In genomic region chr5:23042862-23043261, GRCm38 (mm10) we compare ENCODE assay signal across 23 mouse cellular contexts.
A peak's percentile ranks its signal among the peaks of the same experiment; 100 is the strongest.
DNase-seq lines count a peak whose midpoint lies in the region; ATAC-seq and TF ChIP-seq lines count a peak whose summit lies in the region.
"Had no signal": no experiment of that assay in that cellular context is flagged by ENCODE, and none has a peak within 500 bp of the region (broad histone marks: within the 10 kb centered on the region; RNA-seq: fewer than 3 reads in every experiment).

No protein-coding gene starts in this region.

- WGBS in hindbrain, embryonic 13.5 days = 73% methylated on average over 5 of the region's 5 CpGs
- 91% methylated on average over 5 of the region's 5 CpGs for WGBS in hindbrain, embryonic 10.5 days
- 70% methylated on average over 5 of the region's 5 CpGs for WGBS in midbrain, postnatal 0 days
- WGBS in midbrain, embryonic 14.5 days = 73% methylated on average over 5 of the region's 5 CpGs

- TF ChIP-seq CTCF in midbrain, postnatal 0 days (IDR thresholded peaks at IDR 0.05) = no peak

- H3K4me1 ChIP-seq in hindbrain, embryonic 13.5 days (replicated peaks) = peaks cover 7% of the 10 kb centered on the region; the same call in 1 of the 2 replicates
- H3K4me1 ChIP-seq in hindbrain, embryonic 10.5 days (replicated peaks) = peaks cover 3% of the 10 kb centered on the region; the same call in 1 of the 2 replicates
- H3K4me1 ChIP-seq in midbrain, postnatal 0 days (ENCODE audit: insufficient read depth, low read length) = no peaks in the 10 kb centered on the region; the same call in 1 of the 2 replicates
- no peaks in the 10 kb centered on the region for H3K4me1 ChIP-seq in midbrain, embryonic 14.5 days (ENCODE audit: control insufficient read depth, insufficient read depth, low read length)
- H3K4me1 ChIP-seq: embryonic facial prominence, embryonic 15.5 days; heart, embryonic 10.5 days had no signal

- H3K9ac ChIP-seq in hindbrain, embryonic 13.5 days = no peak overlapping the region
- no peak overlapping the region for H3K9ac ChIP-seq in midbrain, postnatal 0 days (replicated peaks; ENCODE audit: low read length, poor library complexity, severe bottlenecking)
- H3K9ac ChIP-seq in midbrain, embryonic 14.5 days (replicated peaks; ENCODE audit: low read length) = no peak overlapping the region
- H3K9ac ChIP-seq: embryonic facial prominence, embryonic 15.5 days had no signal

- peak; percentile 19 to 25 for DNase-seq in cerebellum, postnatal 10 days
- no peak for DNase-seq in cerebellum, adult 18-20 months
- no peak for DNase-seq in hindbrain, embryonic 10.5 days (ENCODE audit: low spot score)
- DNase-seq in midbrain, postnatal 0 days (ENCODE audit: low spot score) = peak; percentile 40
- DNase-seq in midbrain, embryonic 14.5 days = no peak
- DNase-seq in spleen, postnatal 10 days (ENCODE audit: low spot score in 2 of 2) = no peak
- no peak for DNase-seq in yolk sac, embryonic 10.5 days (ENCODE audit: low spot score)
- DNase-seq: adrenal gland, postnatal 10 days; B cell, adult 2 months; cerebellum, adult 2 months; cerebellum, postnatal 14 days; embryo, embryonic 11 days; gastrocnemius, adult 2 months; gastrocnemius, postnatal 25 days; heart, postnatal 10 days; heart, postnatal 4 days had no signal

- no peaks in the 10 kb centered on the region for H3K36me3 ChIP-seq in hindbrain, embryonic 13.5 days
- H3K36me3 ChIP-seq in hindbrain, embryonic 10.5 days = no peaks in the 10 kb centered on the region
- no peaks in the 10 kb centered on the region for H3K36me3 ChIP-seq in midbrain, postnatal 0 days (ENCODE audit: insufficient read depth, low read length)
- no peaks in the 10 kb centered on the region for H3K36me3 ChIP-seq in midbrain, embryonic 14.5 days (ENCODE audit: control insufficient read depth, insufficient read depth, low read length)
- H3K36me3 ChIP-seq: embryonic facial prominence, embryonic 15.5 days; forebrain, embryonic 10.5 days; heart, embryonic 10.5 days had no signal

- ATAC-seq in hindbrain, embryonic 13.5 days (ENCODE audit: low FRiP score) = peak; percentile 52; the same call in 1 of the 2 replicates
- ATAC-seq in midbrain, postnatal 0 days (ENCODE audit: low FRiP score) = no peak
- no peak for ATAC-seq in midbrain, embryonic 14.5 days (ENCODE audit: low FRiP score, low TSS enrichment)
- ATAC-seq: CD4-positive, CD25-positive, alpha-beta regulatory T cell, adult 4 months; intestine, embryonic 16.5 days had no signal

- no peaks in the 10 kb centered on the region for H3K27me3 ChIP-seq in hindbrain, embryonic 13.5 days
- no peaks in the 10 kb centered on the region for H3K27me3 ChIP-seq in hindbrain, embryonic 10.5 days (ENCODE audit: insufficient read depth, poor library complexity, severe bottlenecking)
- no peaks in the 10 kb centered on the region for H3K27me3 ChIP-seq in midbrain, postnatal 0 days (ENCODE audit: insufficient read depth, low read length)
- no peaks in the 10 kb centered on the region for H3K27me3 ChIP-seq in midbrain, embryonic 14.5 days (ENCODE audit: control insufficient read depth, insufficient read depth, low read length)
- H3K27me3 ChIP-seq: embryonic facial prominence, embryonic 15.5 days had no signal

- no peak overlapping the region for H3K4me3 ChIP-seq in hindbrain, embryonic 13.5 days
- no peak overlapping the region for H3K4me3 ChIP-seq in hindbrain, embryonic 10.5 days
- H3K4me3 ChIP-seq in midbrain, postnatal 0 days (ENCODE audit: low read depth, low read length) = no peak overlapping the region
- no peak overlapping the region for H3K4me3 ChIP-seq in midbrain, embryonic 14.5 days (replicated peaks; ENCODE audit: low read depth, low read length)
- H3K4me3 ChIP-seq: embryonic facial prominence, embryonic 15.5 days; erythroblast, embryonic 14.5 days; forebrain, embryonic 10.5 days; gastrocnemius, adult 2 months; heart, embryonic 10.5 days had no signal

- H3K27ac ChIP-seq in hindbrain, embryonic 13.5 days = peak overlapping the region; percentile 15; the same call in 1 of the 2 replicates
- no peak overlapping the region for H3K27ac ChIP-seq in hindbrain, embryonic 10.5 days
- no peak overlapping the region for H3K27ac ChIP-seq in midbrain, postnatal 0 days (ENCODE audit: low read depth, low read length)
- no peak overlapping the region for H3K27ac ChIP-seq in midbrain, embryonic 14.5 days (replicated peaks; ENCODE audit: low read depth, low read length)
- H3K27ac ChIP-seq: embryonic facial prominence, embryonic 15.5 days; forebrain, embryonic 10.5 days; gastrocnemius, adult 2 months; heart, embryonic 10.5 days had no signal

- no peaks in the 10 kb centered on the region for H3K9me3 ChIP-seq in hindbrain, embryonic 13.5 days
- H3K9me3 ChIP-seq in hindbrain, embryonic 10.5 days = no peaks in the 10 kb centered on the region
- H3K9me3 ChIP-seq in midbrain, postnatal 0 days (ENCODE audit: low read length) = no peaks in the 10 kb centered on the region
- H3K9me3 ChIP-seq in midbrain, embryonic 14.5 days (ENCODE audit: control insufficient read depth, low read length) = no peaks in the 10 kb centered on the region
- H3K9me3 ChIP-seq: embryonic facial prominence, embryonic 15.5 days; forebrain, embryonic 10.5 days; heart, embryonic 10.5 days had no signal

- H3K4me2 ChIP-seq in hindbrain, embryonic 13.5 days = no peak overlapping the region
- no peak overlapping the region for H3K4me2 ChIP-seq in midbrain, postnatal 0 days (ENCODE audit: low read depth, low read length, poor library complexity, severe bottlenecking)
- no peak overlapping the region for H3K4me2 ChIP-seq in midbrain, embryonic 14.5 days (ENCODE audit: low read length)
- H3K4me2 ChIP-seq: embryonic facial prominence, embryonic 15.5 days had no signal

Comparison
In these comparisons a context has a peak if more than half of its experiments do, and no peak if none do; other contexts are left out.
1. DNase-seq: peak in cerebellum, postnatal 10 days (2 of 2) and midbrain, postnatal 0 days (single experiment); none in cerebellum, adult 18-20 months (0 of 2), hindbrain, embryonic 10.5 days (single experiment), midbrain, embryonic 14.5 days (single experiment), spleen, postnatal 10 days (0 of 2) and yolk sac, embryonic 10.5 days (single experiment).